Comparison of ENCODE assay signal across 11 mouse cellular contexts in genomic region chr3:157575441-157576342, GRCm38 (mm10). TPM values are rescaled to one million over a fixed set of nuclear protein-coding genes. Genes with fewer than 3 reads are reported as not detected.
DNase-seq lines count a peak whose midpoint lies in the region; ATAC-seq and TF ChIP-seq lines count a peak whose summit lies in the region.
"Had no signal": no experiment of that assay in that cellular context is flagged by ENCODE, and none has a peak within 500 bp of the region (broad histone marks: within the 10 kb centered on the region; RNA-seq: fewer than 3 reads in every experiment).

No protein-coding gene starts in this region.

- no peak for TF ChIP-seq POLR2A in kidney, adult 2 months (IDR thresholded peaks at IDR 0.05; ENCODE audit: low read depth, low read length)

- no peaks in the 10 kb centered on the region for H3K36me3 ChIP-seq in kidney, adult 2 months (ENCODE audit: control insufficient read depth, insufficient read depth, low read length)
- H3K36me3 ChIP-seq in kidney, embryonic 16.5 days (ENCODE audit: insufficient read depth, low read length): no peaks in the 10 kb centered on the region
- H3K36me3 ChIP-seq in G1E (replicated peaks): no peaks in the 10 kb centered on the region
- H3K36me3 ChIP-seq in liver, postnatal 0 days (replicated peaks; ENCODE audit: insufficient read depth, low read length): no peaks in the 10 kb centered on the region

- WGBS in kidney, adult 2 months: 44% methylated on average over 9 of the region's 9 CpGs
- WGBS in kidney, embryonic 16.5 days: 57% methylated on average over 9 of the region's 9 CpGs
- WGBS in liver, postnatal 0 days (ENCODE audit: insufficient replicate concordance): 25% methylated on average over 9 of the region's 9 CpGs

- peaks cover 6% of the 10 kb centered on the region; the same call in 1 of the 2 replicates for H3K4me1 ChIP-seq in kidney, adult 2 months (ENCODE audit: control insufficient read depth, insufficient read depth, low read length)
- H3K4me1 ChIP-seq in kidney, embryonic 16.5 days (ENCODE audit: insufficient read depth, low read length): 0 out of 2 replicates have a peak, but pooled peaks cover 3% of the 10 kb centered on the region
- peaks cover 12% of the 10 kb centered on the region; the same call in 1 of the 2 replicates for H3K4me1 ChIP-seq in G1E (ENCODE audit: insufficient read depth, low read depth, low read length)
- peaks cover 17% of the 10 kb centered on the region for H3K4me1 ChIP-seq in brown adipose tissue, adult 24 weeks (ENCODE audit: control insufficient read depth, insufficient read depth, insufficient read length, low read length)
- peaks cover 27% of the 10 kb centered on the region for H3K4me1 ChIP-seq in liver, postnatal 0 days (ENCODE audit: insufficient read depth)

- H3K4me3 ChIP-seq in kidney, adult 2 months (ENCODE audit: insufficient read depth, low read depth, low read length): no peak overlapping the region
- H3K4me3 ChIP-seq in kidney, embryonic 16.5 days (ENCODE audit: low read length): no peak overlapping the region
- H3K4me3 ChIP-seq in G1E (ENCODE audit: low read depth, low read length): no peak overlapping the region
- H3K4me3 ChIP-seq in brown adipose tissue, adult 24 weeks (ENCODE audit: insufficient read depth, low read depth, low read length): no peak overlapping the region
- H3K4me3 ChIP-seq in liver, postnatal 0 days (ENCODE audit: low read depth, low read length): no peak overlapping the region

- no peaks in the 10 kb centered on the region for H3K9me3 ChIP-seq in kidney, embryonic 16.5 days (ENCODE audit: low read length)
- H3K9me3 ChIP-seq in G1E (replicated peaks): no peaks in the 10 kb centered on the region
- H3K9me3 ChIP-seq in liver, postnatal 0 days (ENCODE audit: low read length): no peaks in the 10 kb centered on the region

- no peaks in the 10 kb centered on the region for H3K27me3 ChIP-seq in kidney, adult 2 months (replicated peaks; ENCODE audit: control insufficient read depth, insufficient read depth, low read length)
- peaks cover under 1% of the 10 kb centered on the region; the same call in 1 of the 2 replicates for H3K27me3 ChIP-seq in kidney, embryonic 16.5 days (ENCODE audit: insufficient read depth, low read length)
- 0 out of 2 replicates have a peak, but pooled peaks cover 3% of the 10 kb centered on the region for H3K27me3 ChIP-seq in G1E (ENCODE audit: insufficient read depth, low read length)
- H3K27me3 ChIP-seq in liver, postnatal 0 days (ENCODE audit: insufficient read depth, low read length): no peaks in the 10 kb centered on the region
- H3K27me3 ChIP-seq: CH12.LX had no signal

- no peak for ATAC-seq in kidney, embryonic 16.5 days (ENCODE audit: low FRiP score, low TSS enrichment)
- ATAC-seq in G1E (ENCODE audit: extremely low read depth, insufficient number of reproducible peaks, low FRiP score, poor library complexity, severe bottlenecking): 0 out of 2 replicates have a peak, but pooled peaks have one; percentile 35
- peak; percentile 55 for ATAC-seq in liver, postnatal 0 days
- no peak for ATAC-seq in erythroid progenitor cell, adult 5-6 weeks (replicated peaks; ENCODE audit: low FRiP score, poor library complexity, severe bottlenecking)

- no peak overlapping the region for H3K9ac ChIP-seq in kidney, embryonic 16.5 days (replicated peaks; ENCODE audit: low read length)
- no peak overlapping the region for H3K9ac ChIP-seq in liver, postnatal 0 days (replicated peaks)

- no peak overlapping the region for H3K4me2 ChIP-seq in kidney, embryonic 16.5 days (replicated peaks; ENCODE audit: low read depth, low read length)
- H3K4me2 ChIP-seq in liver, postnatal 0 days (ENCODE audit: low read depth, low read length): no peak overlapping the region; the same call in 1 of the 2 replicates

- no peak for TF ChIP-seq EP300 in liver, postnatal 0 days (IDR thresholded peaks at IDR 0.05; ENCODE audit: low read depth)

- peak; percentile 25 for DNase-seq in kidney, adult 2 months
- no peak for DNase-seq in G1E (ENCODE audit: low spot score)
- peak; percentile 46 for DNase-seq in liver, postnatal 0 days
- no peak for DNase-seq in urinary bladder, postnatal 14 days (ENCODE audit: low spot score)
- no peak for DNase-seq in gastrocnemius, postnatal 25 days
- DNase-seq: cerebellum, adult 2 months; left cerebral cortex, postnatal 4 days had no signal

- TF ChIP-seq CTCF in kidney, adult 2 months (conservative IDR thresholded peaks at IDR 0.05; ENCODE audit: insufficient read depth, insufficient read length, low read depth, low read length): no peak
- no peak for TF ChIP-seq CTCF in G1E (IDR thresholded peaks at IDR 0.05; ENCODE audit: low read depth, low read length)
- no peak for TF ChIP-seq CTCF in liver, postnatal 0 days (IDR thresholded peaks at IDR 0.05; ENCODE audit: low read depth)

- H3K27ac ChIP-seq in kidney, adult 2 months (ENCODE audit: insufficient read depth, low read depth, low read length): no peak overlapping the region
- no peak overlapping the region for H3K27ac ChIP-seq in kidney, embryonic 16.5 days (ENCODE audit: low read length)
- H3K27ac ChIP-seq in brown adipose tissue, adult 24 weeks (replicated peaks; ENCODE audit: low read depth, low read length): peak overlapping the region; percentile 3; the same call in 1 of the 2 replicates
- H3K27ac ChIP-seq in liver, postnatal 0 days (ENCODE audit: low read depth): peak overlapping the region; percentile 30

RNA-seq across cellular contexts. Expression of gene Ptger3, which starts 9.0 kb away (rescaled TPM):
- polyA plus RNA-seq in kidney, adult 2 months (2012; rRNA removed): 29.5 and 44.2 TPM in 2 replicates
- polyA plus RNA-seq in kidney, embryonic 16.5 days (2015; fragmentation: Nextera tagmentation; extraction: Ambion mirVana): 7.2 and 7.4 TPM in 2 replicates
- total RNA-seq in G1E (2014; fragmentation: Nextera tagmentation) (not detected in 2 replicates), G1E (2017) (0.06 and 0.22 TPM in 2 replicates)
- 0.02 TPM in 1 of 2 replicates, not detected in the other for polyA plus RNA-seq in G1E (2012)
- 110 and 119 TPM in 2 replicates for polyA plus RNA-seq in brown adipose tissue, adult 24 weeks (2012; ENCODE audit: insufficient read depth, insufficient read length, missing spikeins)
- polyA plus RNA-seq in liver, postnatal 0 days (2015; fragmentation: Nextera tagmentation; extraction: Ambion mirVana): 4.2 and 4.7 TPM in 2 replicates
- 0.84 and 6.1 TPM in 2 replicates for total RNA-seq in erythroid progenitor cell, adult 5-6 weeks (2015; ENCODE audit: low replicate concordance)
- 2.1 and 3.0 TPM in 2 replicates for total RNA-seq in erythroid progenitor cell, adult 5-6 weeks (2017; ENCODE audit: low replicate concordance)
- 1 to 10 TPM in 1 of 2 experiments, under 1 TPM in 1; 0.31 to 2.7 TPM for total RNA-seq in gastrocnemius, postnatal 25 days (2021)
- total RNA-seq: CH12.LX had no signal

RNA-seq across cellular contexts. Expression of gene Zranb2, which starts 41.7 kb away (rescaled TPM):
- 6.8 and 10.2 TPM in 2 replicates for polyA plus RNA-seq in kidney, adult 2 months (2012; rRNA removed)
- polyA plus RNA-seq in kidney, embryonic 16.5 days (2015; fragmentation: Nextera tagmentation; extraction: Ambion mirVana): 88.5 and 92.2 TPM in 2 replicates
- total RNA-seq in G1E (2014; fragmentation: Nextera tagmentation) (125 and 126 TPM in 2 replicates), G1E (2017) (227 and 245 TPM in 2 replicates)
- polyA plus RNA-seq in G1E (2012): 7.2 and 13.7 TPM in 2 replicates
- 69.3 and 71.2 TPM in 2 replicates for polyA plus RNA-seq in brown adipose tissue, adult 24 weeks (2012; ENCODE audit: insufficient read depth, insufficient read length, missing spikeins)
- polyA plus RNA-seq in liver, postnatal 0 days (2015; fragmentation: Nextera tagmentation; extraction: Ambion mirVana): 24.6 and 28.4 TPM in 2 replicates
- total RNA-seq in erythroid progenitor cell, adult 5-6 weeks (2015; ENCODE audit: low replicate concordance): 55.9 and 77.5 TPM in 2 replicates
- 112 and 115 TPM in 2 replicates for total RNA-seq in erythroid progenitor cell, adult 5-6 weeks (2017; ENCODE audit: low replicate concordance)
- 10 to 100 TPM; 46.4 to 50.2 TPM for total RNA-seq in gastrocnemius, postnatal 25 days (2021)

Comparison
In these comparisons a context has a peak if more than half of its experiments do, and no peak if none do; other contexts are left out.
1. DNase-seq: peak in kidney, adult 2 months (single experiment) and liver, postnatal 0 days (single experiment); none in G1E (single experiment), urinary bladder, postnatal 14 days (single experiment) and gastrocnemius, postnatal 25 days (single experiment).
2. H3K27ac ChIP-seq: peak in brown adipose tissue, adult 24 weeks (single experiment) and liver, postnatal 0 days (single experiment); none in kidney, adult 2 months (single experiment) and kidney, embryonic 16.5 days (single experiment).
3. ATAC-seq: peak in G1E (single experiment) and liver, postnatal 0 days (single experiment); none in kidney, embryonic 16.5 days (single experiment) and erythroid progenitor cell, adult 5-6 weeks (single experiment).